In genomic region chr16:84737358-84737757, GRCm38 (mm10) we compare ENCODE assay signal across 18 mouse cellular contexts. TPM values are rescaled to one million over a fixed set of nuclear protein-coding genes. Genes with fewer than 3 reads are reported as not detected.
A peak's percentile ranks its signal among the peaks of the same experiment; 100 is the strongest.
DNase-seq lines count a peak whose midpoint lies in the region; ATAC-seq and TF ChIP-seq lines count a peak whose summit lies in the region.
"Had no signal": no experiment of that assay in that cellular context is flagged by ENCODE, and none has a peak within 500 bp of the region (broad histone marks: within the 10 kb centered on the region; RNA-seq: fewer than 3 reads in every experiment).

No protein-coding gene starts in this region.

- H3K4me2 ChIP-seq in intestine, postnatal 0 days (replicated peaks; ENCODE audit: low read depth), result no peak overlapping the region
- no peak overlapping the region for H3K4me2 ChIP-seq in intestine, embryonic 15.5 days (replicated peaks)
- H3K4me2 ChIP-seq: heart, embryonic 11.5 days; midbrain, embryonic 12.5 days had no signal

- no peak overlapping the region for H3K9ac ChIP-seq in intestine, postnatal 0 days (ENCODE audit: low read depth, low read length)
- H3K9ac ChIP-seq in intestine, embryonic 15.5 days, result no peak overlapping the region
- H3K9ac ChIP-seq: midbrain, embryonic 12.5 days had no signal

- H3K4me3 ChIP-seq in intestine, postnatal 0 days (ENCODE audit: low read depth, low read length), result no peak overlapping the region
- H3K4me3 ChIP-seq in intestine, embryonic 15.5 days (replicated peaks), result no peak overlapping the region
- H3K4me3 ChIP-seq: midbrain, embryonic 12.5 days; myocyte had no signal

- H3K9me3 ChIP-seq in intestine, postnatal 0 days (ENCODE audit: control insufficient read depth), result no peaks in the 10 kb centered on the region
- no peaks in the 10 kb centered on the region for H3K9me3 ChIP-seq in intestine, embryonic 15.5 days
- H3K9me3 ChIP-seq: G1E; midbrain, embryonic 12.5 days had no signal

- H3K27me3 ChIP-seq in intestine, postnatal 0 days (replicated peaks; ENCODE audit: control insufficient read depth, insufficient read depth, low read length), result no peaks in the 10 kb centered on the region
- no peaks in the 10 kb centered on the region for H3K27me3 ChIP-seq in intestine, embryonic 15.5 days (replicated peaks)
- H3K27me3 ChIP-seq: midbrain, embryonic 12.5 days had no signal

- TF ChIP-seq CTCF in intestine, postnatal 0 days (IDR thresholded peaks at IDR 0.05; ENCODE audit: low read depth), result peak; percentile 50

- H3K4me1 ChIP-seq in intestine, postnatal 0 days (replicated peaks; ENCODE audit: control insufficient read depth, insufficient read depth, low read length), result peaks cover 4% of the 10 kb centered on the region
- peaks cover 5% of the 10 kb centered on the region for H3K4me1 ChIP-seq in intestine, embryonic 15.5 days (replicated peaks)

- DNase-seq in thymus, postnatal 4 days, result peak; percentile 20
- no peak for DNase-seq in thymus, postnatal 10 days (ENCODE audit: low spot score in 2 of 2)
- peak; percentile 69 for DNase-seq in ZHBTc4 (ENCODE audit: low read depth, low spot score)
- DNase-seq in frontal cortex, postnatal 36 days (ENCODE audit: low spot score in 2 of 2), result no peak
- DNase-seq: adrenal gland, postnatal 36 days; gastrocnemius, postnatal 25 days; heart, postnatal 4 days; kidney, postnatal 14 days; lung, postnatal 10 days; right cerebral cortex, postnatal 14 days had no signal

- WGBS in intestine, postnatal 0 days, result 81% methylated on average over 3 of the region's 3 CpGs
- 73% methylated on average over 3 of the region's 3 CpGs for WGBS in intestine, embryonic 15.5 days

- H3K36me3 ChIP-seq in intestine, postnatal 0 days (ENCODE audit: control insufficient read depth, insufficient read depth), result no peaks in the 10 kb centered on the region
- H3K36me3 ChIP-seq in intestine, embryonic 15.5 days, result no peaks in the 10 kb centered on the region
- H3K36me3 ChIP-seq: midbrain, embryonic 12.5 days had no signal

- H3K27ac ChIP-seq in intestine, postnatal 0 days (ENCODE audit: low read depth, low read length), result no peak overlapping the region
- no peak overlapping the region for H3K27ac ChIP-seq in intestine, embryonic 15.5 days
- H3K27ac ChIP-seq: midbrain, embryonic 12.5 days had no signal

- ATAC-seq in intestine, postnatal 0 days, result no peak
- ATAC-seq in intestine, embryonic 15.5 days, result no peak
- ATAC-seq in erythroid progenitor cell, adult 5-6 weeks (replicated peaks; ENCODE audit: low FRiP score, poor library complexity, severe bottlenecking), result no peak
- ATAC-seq: activated CD4-positive, CD25-positive, alpha-beta regulatory T cell, adult 4 months had no signal

RNA-seq across cellular contexts. Expression of gene Mrpl39, which starts 1.8 kb away (rescaled TPM):
- polyA plus RNA-seq in intestine, postnatal 0 days (2015; fragmentation: Nextera tagmentation; extraction: Ambion mirVana), result 24.1 and 25.6 TPM in 2 replicates
- 47.3 and 48.9 TPM in 2 replicates for polyA plus RNA-seq in intestine, embryonic 15.5 days (2015; fragmentation: Nextera tagmentation; extraction: Ambion mirVana)
- 4.2 and 13.3 TPM in 2 replicates for total RNA-seq in erythroid progenitor cell, adult 5-6 weeks (2015; ENCODE audit: low replicate concordance)
- total RNA-seq in erythroid progenitor cell, adult 5-6 weeks (2017; ENCODE audit: low replicate concordance), result 11.6 and 11.8 TPM in 2 replicates

RNA-seq across cellular contexts. Expression of gene Jam2, which starts 36.6 kb away (rescaled TPM):
- polyA plus RNA-seq in intestine, postnatal 0 days (2015; fragmentation: Nextera tagmentation; extraction: Ambion mirVana), result 5.9 and 6.0 TPM in 2 replicates
- polyA plus RNA-seq in intestine, embryonic 15.5 days (2015; fragmentation: Nextera tagmentation; extraction: Ambion mirVana), result 5.4 and 5.6 TPM in 2 replicates
- total RNA-seq in erythroid progenitor cell, adult 5-6 weeks (2015; ENCODE audit: low replicate concordance), result not detected in 2 replicates
- total RNA-seq in erythroid progenitor cell, adult 5-6 weeks (2017; ENCODE audit: low replicate concordance), result not detected in 2 replicates
- polyA plus RNA-seq: activated CD4-positive, CD25-positive, alpha-beta regulatory T cell, adult 4 months; G1E had no signal

Comparison
In these comparisons a context has a peak if more than half of its experiments do, and no peak if none do; other contexts are left out.
1. DNase-seq: peak in thymus, postnatal 4 days (single experiment) and ZHBTc4 (single experiment); none in thymus, postnatal 10 days (0 of 2) and frontal cortex, postnatal 36 days (0 of 2).